Mouse (Mus musculus) kidney, postnatal 0 days (tissue): ENCODE data around the gene Elmo2. TPM values are rescaled to one million over a fixed set of nuclear protein-coding genes. Genes with fewer than 3 reads are reported as not detected.

Experiments used
- ATAC-seq: fragments of 200-750 bp; cut with Nextera tagmentation; replicated peaks from 2 replicates; pipeline ENCODE4 v1.8.0; 2017; ENCODE audit warnings: low read depth, moderate number of reproducible peaks, moderate TSS enrichment, moderate library complexity; ENCODE audit not compliant: low FRiP score
- DNase-seq: peaks from one replicate; pipeline ENCODE4 v3.0.0-alpha.2; 2016; ENCODE audit warnings: low spot score
- H3K27ac ChIP-seq: fragments of 300-500 bp; sonication (generic); 2 replicates; pipeline ENCODE4 v1.5.1; 2014; ENCODE audit warnings: mild to moderate bottlenecking
- H3K27me3 ChIP-seq: fragments of 300-500 bp; sonication (generic); 2 replicates; pipeline ENCODE4 v1.6.1; 2014; ENCODE audit warnings: low read length, mixed read lengths; ENCODE audit not compliant: insufficient read depth
- H3K36me3 ChIP-seq: fragments of 300-500 bp; sonication (generic); 2 replicates; pipeline ENCODE4 v1.6.1; 2014; ENCODE audit warnings: low read length, mixed read lengths; ENCODE audit not compliant: insufficient read depth
- H3K4me1 ChIP-seq: fragments of 300-500 bp; sonication (generic); replicated peaks from 2 replicates; pipeline ENCODE4 v1.6.1; 2014; ENCODE audit warnings: antibody characterized with exemption, low read length, mixed read lengths; ENCODE audit not compliant: insufficient read depth
- H3K4me2 ChIP-seq: fragments of 300-500 bp; sonication (generic); 2 replicates; pipeline ENCODE4 v1.6.1; 2014; ENCODE audit warnings: mild to moderate bottlenecking, low read length, moderate library complexity, mixed read lengths
- H3K4me3 ChIP-seq: fragments of 300-500 bp; sonication (generic); replicated peaks from 2 replicates; pipeline ENCODE4 v1.5.1; 2014; ENCODE audit warnings: low read depth, low read length
- H3K9ac ChIP-seq: fragments of 300-500 bp; sonication (generic); 2 replicates; pipeline ENCODE4 v1.6.1; 2014; ENCODE audit warnings: low read depth, low read length
- H3K9me3 ChIP-seq: fragments of 300-500 bp; sonication (generic); replicated peaks from 2 replicates; pipeline ENCODE4 v1.6.1; 2016; ENCODE audit warnings: low read length, inconsistent platforms, mixed read lengths
- CTCF ChIP-seq: IDR thresholded peaks from 2 replicates; pipeline ENCODE4 v1.5.1; 2016; ENCODE audit warnings: antibody characterized with exemption, low read depth, mild to moderate bottlenecking, moderate library complexity
- WGBS: fragments of 180-500 bp; shearing (Covaris S2); extraction: QIAGEN DNeasy Blood & Tissue Kit; methylation state at CpG from one replicate; pipeline ENCODE4 v1.1.7; 2014; 5-methylcytosine and 5-hydroxymethylcytosine counted together
- polyA plus RNA-seq: library from polyadenylated mRNA; unstranded; fragments of >200 nt; fragmentation: Nextera tagmentation; extraction: Ambion mirVana; gene quantifications from 2 replicates; pipeline ENCODE4 v1.2.1, GENCODE M21; 2015

Gene Elmo2
- polyA plus RNA-seq, 1 experiment from 2014 or later: 51.5 TPM

DNA sequence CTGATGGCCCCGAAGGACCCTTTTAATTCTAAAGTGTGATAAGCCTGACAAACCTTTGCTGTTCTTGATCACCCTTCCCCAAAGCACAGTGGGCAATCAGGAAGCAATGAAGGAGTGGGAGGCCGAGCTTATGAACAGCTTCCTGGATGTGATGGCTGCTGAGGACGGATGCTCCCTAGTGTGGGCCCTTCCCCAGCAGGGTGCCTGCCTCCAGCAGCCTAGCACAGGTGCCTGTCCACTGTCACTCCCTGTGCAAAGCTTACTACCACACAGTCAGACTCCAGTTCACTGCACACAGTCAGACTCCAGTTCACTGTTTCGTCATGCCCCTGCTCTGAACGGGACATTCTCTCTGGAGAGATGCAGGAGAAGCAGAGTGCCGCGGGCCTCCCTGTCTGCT, 13.9 kb downstream of the Elmo2 start:
- Histone ChIP-seq H3K4me3 (no peak overlapping the region), H3K4me2 (no peak overlapping the region), H3K9me3 (no peaks in the 10 kb centered on the region), H3K4me1 (peaks cover 25% of the 10 kb centered on the region), H3K9ac (no peak overlapping the region), H3K36me3 (peaks cover 30% of the 10 kb centered on the region), H3K27ac (no peak overlapping the region), H3K27me3 (no peaks in the 10 kb centered on the region)
- ATAC-seq (no peak), DNase-seq (no peak)
- WGBS: 59% methylated on average over 7 of the region's 7 CpGs
- TF ChIP-seq CTCF: no peak

DNA sequence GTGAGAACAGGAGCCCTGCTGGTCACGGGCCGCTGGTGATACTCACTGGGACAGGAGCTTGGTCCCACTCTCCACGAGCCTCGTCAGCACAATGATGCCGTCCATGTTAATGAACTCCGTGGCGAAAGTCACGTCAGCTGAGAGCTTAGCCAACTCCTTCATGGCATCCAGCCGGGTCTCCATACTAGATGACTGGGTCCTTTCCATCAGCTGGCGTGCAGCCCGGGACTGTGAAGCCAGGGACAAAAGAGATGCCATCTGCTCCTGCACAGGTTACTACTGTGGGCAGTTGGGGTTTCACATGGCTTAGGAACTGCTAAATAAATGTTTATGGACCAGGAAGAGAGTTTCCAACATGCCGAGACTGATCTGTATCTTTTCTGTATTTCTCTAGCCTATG, 14.7 kb downstream of the Elmo2 start:
- H3K27me3 ChIP-seq: no peaks in the 10 kb centered on the region
- ATAC-seq: no peak
- H3K4me1 ChIP-seq: peaks cover 17% of the 10 kb centered on the region

DNA sequence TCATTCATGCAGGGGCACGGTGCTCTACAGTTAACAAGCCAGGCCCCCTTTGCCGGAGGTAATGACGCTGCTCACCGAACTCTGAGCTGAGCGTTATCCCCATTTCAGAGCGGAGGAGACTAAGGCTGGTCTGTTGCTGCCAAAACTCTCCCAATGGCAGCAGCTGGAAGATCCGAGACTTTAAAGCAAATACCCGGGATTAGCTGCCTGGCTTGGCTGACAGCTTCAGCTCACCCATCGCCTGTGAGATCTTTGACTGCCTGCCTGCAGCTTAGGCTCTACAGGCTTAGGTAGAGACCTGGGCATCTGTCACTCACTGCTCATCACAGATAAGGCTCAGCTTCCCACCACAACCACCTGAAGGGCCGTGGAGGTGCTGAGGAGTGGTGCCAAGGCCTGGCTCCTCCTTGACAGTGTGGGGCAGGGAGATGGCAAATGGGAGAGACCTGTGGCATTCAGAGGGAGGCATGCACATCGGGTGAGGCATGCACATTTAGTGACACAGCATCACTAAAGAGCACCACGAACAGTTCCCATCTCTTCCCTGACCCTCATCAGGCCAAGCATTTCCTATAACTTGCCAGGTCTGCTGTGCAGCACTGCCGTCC, 15.4 kb downstream of the Elmo2 start:
- Histone ChIP-seq H3K9ac (no peak overlapping the region), H3K27ac (no peak overlapping the region), H3K4me2 (no peak overlapping the region), H3K9me3 (no peaks in the 10 kb centered on the region), H3K4me3 (no peak overlapping the region), H3K27me3 (no peaks in the 10 kb centered on the region), H3K4me1 (peaks cover 14% of the 10 kb centered on the region), H3K36me3 (peaks cover 34% of the 10 kb centered on the region)
- DNase-seq (no peak), ATAC-seq (no peak)
- TF ChIP-seq CTCF: no peak
- WGBS: 55% methylated on average over 13 of the region's 13 CpGs

More for the DNA sequence above, 14.7 kb downstream of the Elmo2 start:
- Histone ChIP-seq H3K9ac (no peak overlapping the region), H3K27ac (no peak overlapping the region), H3K4me2 (no peak overlapping the region), H3K9me3 (no peaks in the 10 kb centered on the region), H3K4me3 (no peak overlapping the region), H3K36me3 (peaks cover 35% of the 10 kb centered on the region)
- no peak for DNase-seq
- no peak for TF ChIP-seq CTCF
- 61% methylated on average over 12 of the region's 12 CpGs for WGBS

DNA sequence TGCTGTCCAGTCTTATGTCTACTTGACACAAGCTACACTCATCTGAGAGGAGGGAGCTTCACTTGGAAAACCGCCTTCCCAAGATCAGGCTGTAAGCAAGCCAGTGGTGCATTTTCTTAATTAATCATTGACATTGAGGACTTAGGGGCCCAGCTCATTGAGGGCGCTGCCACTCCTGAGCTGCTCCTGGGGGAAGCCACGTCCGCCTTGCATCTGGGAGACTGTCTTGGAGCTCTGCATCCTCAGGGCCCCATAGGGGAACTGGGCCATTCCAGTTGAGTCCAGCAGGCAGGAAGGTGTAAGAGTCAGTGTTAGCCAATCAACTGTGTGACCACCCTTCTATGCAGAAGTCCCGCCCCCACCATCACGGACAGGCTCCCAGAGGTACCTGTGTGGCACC, 18.5 kb downstream of the Elmo2 start:
- peak; percentile 83 for ATAC-seq
- 66% methylated on average over 6 of the region's 6 CpGs for WGBS
- H3K36me3 ChIP-seq: peaks cover 36% of the 10 kb centered on the region

GRCm38 (mm10) chr2:165305438-165305837, 20.8 kb downstream of the Elmo2 start:
- WGBS: 77% methylated on average over 8 of the region's 8 CpGs
- Histone ChIP-seq H3K27ac (no peak overlapping the region), H3K4me1 (no peaks in the 10 kb centered on the region), H3K9ac (no peak overlapping the region), H3K27me3 (no peaks in the 10 kb centered on the region), H3K9me3 (no peaks in the 10 kb centered on the region), H3K4me2 (no peak overlapping the region), H3K4me3 (no peak overlapping the region), H3K36me3 (peaks cover 46% of the 10 kb centered on the region)
- DNase-seq: no peak
- TF ChIP-seq CTCF: no peak
- no peak for ATAC-seq

More for the DNA sequence above, 18.5 kb downstream of the Elmo2 start:
- H3K9me3 ChIP-seq: no peaks in the 10 kb centered on the region
- 0 out of 2 replicates have a peak overlapping the region, but pooled peaks have one; percentile 47 for H3K27ac ChIP-seq
- H3K4me2 ChIP-seq: no peak overlapping the region
- no peak overlapping the region for H3K4me3 ChIP-seq
- H3K9ac ChIP-seq: no peak overlapping the region
- peaks cover 7% of the 10 kb centered on the region for H3K4me1 ChIP-seq
- DNase-seq: no peak
- no peaks in the 10 kb centered on the region for H3K27me3 ChIP-seq
- TF ChIP-seq CTCF: no peak

GRCm38 (mm10) chr2:165304819-165305218, 21.5 kb downstream of the Elmo2 start:
- H3K4me3 ChIP-seq: no peak overlapping the region

More at GRCm38 (mm10) chr2:165304819-165305218, 21.5 kb downstream of the Elmo2 start:
- Histone ChIP-seq H3K36me3 (peaks cover 41% of the 10 kb centered on the region), H3K9me3 (no peaks in the 10 kb centered on the region), H3K27me3 (no peaks in the 10 kb centered on the region), H3K27ac (no peak overlapping the region; the same call in 1 of the 2 replicates), H3K4me2 (no peak overlapping the region), H3K4me1 (no peaks in the 10 kb centered on the region), H3K9ac (no peak overlapping the region)
- TF ChIP-seq CTCF: no peak
- DNase-seq (no peak), ATAC-seq (no peak)
- WGBS: 83% methylated on average over 19 of the region's 19 CpGs
